8 mouse cellular contexts compared by ENCODE assay signal in the genomic region with DNA sequence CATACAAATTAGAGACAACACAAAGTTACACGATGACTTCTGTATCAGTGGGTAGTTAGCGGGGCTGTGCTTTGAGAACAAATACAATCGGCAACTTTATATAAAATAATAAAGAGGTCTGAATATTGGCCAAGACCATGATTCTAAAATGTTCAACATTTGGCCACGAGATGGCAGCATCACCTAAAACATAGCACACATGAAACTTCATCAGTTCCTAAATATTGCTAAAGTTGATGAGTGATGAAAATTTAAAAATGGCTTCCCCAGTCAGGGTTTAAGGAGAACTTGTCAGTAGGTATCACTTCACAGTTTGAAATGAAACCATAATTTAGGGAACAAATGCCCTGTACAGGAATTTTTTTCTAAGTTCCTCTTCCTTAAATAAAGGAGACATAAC.
DNase-seq lines count a peak whose midpoint lies in the region; ATAC-seq lines count a peak whose summit lies in the region.
"Had no signal": no experiment of that assay in that cellular context is flagged by ENCODE, and none has a peak within 500 bp of the region (broad histone marks: within the 10 kb centered on the region; RNA-seq: fewer than 3 reads in every experiment).

No protein-coding gene starts in this region.

- ATAC-seq in forebrain, embryonic 13.5 days = peak; percentile 62

- no peaks in the 10 kb centered on the region for H3K4me1 ChIP-seq in forebrain, embryonic 13.5 days
- H3K4me1 ChIP-seq: heart, embryonic 13.5 days had no signal

- peak; percentile 58 for DNase-seq in A20 (ENCODE audit: low read depth, low spot score)
- peak; percentile 66 for DNase-seq in CD4-positive, CD25-positive, alpha-beta regulatory T cell, adult 2 months (ENCODE audit: low read depth, low spot score)
- DNase-seq in brain, embryonic 18.5 days (ENCODE audit: low read depth, low spot score) = peak; percentile 22
- peak; percentile 67 for DNase-seq in kidney, postnatal 10 days
- peak; percentile 9 to 12 for DNase-seq in lung, adult 18-20 months
- peak; percentile 82 to 84 for DNase-seq in right cerebral cortex, adult 2 months (ENCODE audit: low spot score in 2 of 2)

- H3K27ac ChIP-seq in forebrain, embryonic 13.5 days = no peak overlapping the region
- H3K27ac ChIP-seq: heart, embryonic 13.5 days had no signal

- no peaks in the 10 kb centered on the region for H3K9me3 ChIP-seq in forebrain, embryonic 13.5 days (replicated peaks)
- H3K9me3 ChIP-seq: heart, embryonic 13.5 days had no signal

- H3K27me3 ChIP-seq in forebrain, embryonic 13.5 days = no peaks in the 10 kb centered on the region
- H3K27me3 ChIP-seq: heart, embryonic 13.5 days had no signal

- WGBS in forebrain, embryonic 13.5 days = 23% methylated on average over 4 of the region's 4 CpGs

- no peaks in the 10 kb centered on the region for H3K36me3 ChIP-seq in forebrain, embryonic 13.5 days (ENCODE audit: poor library complexity, severe bottlenecking)
- H3K36me3 ChIP-seq: heart, embryonic 13.5 days had no signal

- no peak overlapping the region for H3K9ac ChIP-seq in forebrain, embryonic 13.5 days
- H3K9ac ChIP-seq: heart, embryonic 13.5 days had no signal

- H3K4me2 ChIP-seq in forebrain, embryonic 13.5 days = no peak overlapping the region
- H3K4me2 ChIP-seq: heart, embryonic 13.5 days had no signal

- no peak overlapping the region for H3K4me3 ChIP-seq in forebrain, embryonic 13.5 days
- H3K4me3 ChIP-seq: heart, embryonic 13.5 days had no signal

Comparison
In these comparisons a context has a peak if more than half of its experiments do, and no peak if none do; other contexts are left out.
1. DNase-seq: peak in every context shown above with its lines; median percentile 83 in right cerebral cortex, adult 2 months; 67 in kidney, postnatal 10 days; 66 in CD4-positive, CD25-positive, alpha-beta regulatory T cell, adult 2 months; 58 in A20; 22 in brain, embryonic 18.5 days; 10 in lung, adult 18-20 months.